Mouse (Mus musculus) urinary bladder, postnatal 0 days (tissue): ENCODE measurements around the gene Gm13769. TPM values are rescaled to one million over a fixed set of nuclear protein-coding genes. Genes with fewer than 3 reads are reported as not detected.

ENCODE experiments used
- polyA plus RNA-seq: library from polyadenylated mRNA; unstranded; fragments of >200 nt; fragmentation: Nextera tagmentation; extraction: Ambion mirVana; gene quantifications from 2 replicates; pipeline ENCODE4 v1.2.1, GENCODE M21; 2015

Gene Gm13769
- polyA plus RNA-seq: not detected in 2 replicates

GRCm38 (mm10) chr2:90321900-90322299, at the start of gene Gm13769:
TSS of gene Gm13769 (plus strand) at chr2:90322200.

GRCm38 (mm10) chr2:90292741-90293140, 29.3 kb upstream of the Gm13769 start, which contains the start of gene Olfr1272:
TSS of gene Olfr1272 (minus strand) at chr2:90292841.

Other genes with a start within 250 kb of the Gm13769 start
- gene Olfr1269, start 200.8 kb upstream of the Gm13769 start, polyA plus RNA-seq: not detected in 2 replicates
- gene Olfr32, start 179.9 kb upstream of the Gm13769 start, polyA plus RNA-seq: not detected in 2 replicates
- not detected in 2 replicates for gene Olfr1270, start 169.1 kb upstream of the Gm13769 start, polyA plus RNA-seq
- gene Olfr1506, start 97.7 kb upstream of the Gm13769 start, polyA plus RNA-seq: not detected in 2 replicates
- not detected in 2 replicates for gene Olfr142, start 64.6 kb upstream of the Gm13769 start, polyA plus RNA-seq
- not detected in 2 replicates for gene Olfr1271, start 51.2 kb upstream of the Gm13769 start, polyA plus RNA-seq
- gene Olfr1272, start 29.4 kb upstream of the Gm13769 start, polyA plus RNA-seq: not detected in 2 replicates
- gene Olfr1274-ps, start 76.5 kb downstream of the Gm13769 start, polyA plus RNA-seq: not detected in 2 replicates